Mouse (Mus musculus): ENCODE measurements around the gene Dll4.

DNA sequence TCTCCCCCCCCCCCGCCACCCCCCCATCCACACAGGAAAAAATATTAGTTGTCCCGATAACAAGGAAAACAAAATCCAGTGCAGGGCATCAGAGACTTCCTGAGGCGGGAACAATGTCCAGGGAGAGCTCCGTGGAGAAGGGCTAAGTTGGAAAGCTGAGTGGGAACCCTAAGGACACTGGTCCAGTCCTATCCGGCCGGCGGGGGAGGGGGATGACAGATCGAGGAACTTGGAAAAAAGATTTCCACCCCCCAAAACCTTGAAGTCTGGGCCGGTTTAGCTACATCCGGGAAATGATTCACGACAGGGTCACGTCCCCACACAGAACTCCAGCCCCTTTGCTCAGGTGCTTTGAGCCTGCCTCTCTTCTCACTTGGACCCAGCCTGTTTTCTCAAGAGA, 14.0 kb upstream of the Dll4 start:
- TF ChIP-seq CTCF (IDR thresholded peaks at IDR 0.05; ENCODE audit: control insufficient read depth, insufficient read depth, insufficient read length) (no peak), MYOG (IDR thresholded peaks at IDR 0.05; ENCODE audit: control insufficient read depth, extremely low read depth, insufficient read length) (no peak), CEBPB (IDR thresholded peaks at IDR 0.05; ENCODE audit: low read depth) (no peak), MAX (IDR thresholded peaks at IDR 0.05) (no peak), FOSL1 (IDR thresholded peaks at IDR 0.05; ENCODE audit: insufficient read depth, low read length, poor library complexity, severe bottlenecking) (no peak), MYOD1 (IDR thresholded peaks at IDR 0.05; ENCODE audit: control insufficient read depth, insufficient read length, low read depth) (no peak)
